Mouse (Mus musculus): ENCODE data around the gene Slc25a51. TPM values are rescaled to one million over a fixed set of nuclear protein-coding genes. Genes with fewer than 3 reads are reported as not detected.

Gene Slc25a51
- polyA plus RNA-seq, 1 experiment from 2014 or later: 77.6 TPM

- Histone ChIP-seq H3K27ac (0 out of 2 replicates have a peak overlapping the region, but pooled peaks have one; percentile 30), H3K4me1 (replicated peaks) (peaks cover 58% of the 10 kb centered on the region), H3K9me3 (no peaks in the 10 kb centered on the region), H3K36me3 (no peaks in the 10 kb centered on the region), H3K4me3 (no peak overlapping the region), H3K27me3 (ENCODE audit: insufficient read depth, poor library complexity, severe bottlenecking) (peaks cover 13% of the 10 kb centered on the region; the same call in 1 of the 2 replicates)
- WGBS: 72% methylated on average over 11 of the region's 11 CpGs
- DNase-seq (ENCODE audit: low spot score): no peak
Measured at GRCm38 (mm10) chr4:45421519-45422260, 13.1 kb upstream of the Slc25a51 start.

DNA sequence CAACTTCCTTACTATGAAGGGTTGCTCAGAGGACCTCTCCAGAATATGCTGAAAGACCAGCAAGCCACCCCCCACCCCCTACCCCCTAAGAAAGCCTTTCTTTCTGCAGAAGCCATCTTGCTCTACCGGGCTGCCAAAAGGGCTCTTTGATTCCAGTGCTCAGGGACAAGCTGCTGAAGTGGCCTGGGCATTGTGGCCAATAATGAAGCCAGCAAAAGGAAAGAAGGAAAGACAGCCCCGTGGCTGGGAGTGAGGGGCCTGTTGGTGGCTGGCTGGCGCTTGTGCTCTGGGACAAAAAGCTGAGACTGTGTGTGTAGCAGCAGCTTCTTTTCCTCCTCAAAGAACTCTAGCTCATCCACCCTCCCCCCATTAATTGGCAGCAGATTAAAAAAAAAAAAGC lies 12.2 kb upstream of the Slc25a51 start:
- no peaks in the 10 kb centered on the region for H3K36me3 ChIP-seq
- H3K4me3 ChIP-seq: no peak overlapping the region
- H3K27me3 ChIP-seq (ENCODE audit: insufficient read depth, poor library complexity, severe bottlenecking): peaks cover 20% of the 10 kb centered on the region
- WGBS: 45% methylated on average over 3 of the region's 3 CpGs
- H3K27ac ChIP-seq: no peak overlapping the region
- no peak for DNase-seq (ENCODE audit: low spot score)
- peaks cover 49% of the 10 kb centered on the region for H3K4me1 ChIP-seq (replicated peaks)
- no peaks in the 10 kb centered on the region for H3K9me3 ChIP-seq

- H3K27ac ChIP-seq: no peak overlapping the region
- 80% methylated on average over 4 of the region's 4 CpGs for WGBS
Measured at GRCm38 (mm10) chr4:45419051-45419450, 10.5 kb upstream of the Slc25a51 start.

DNA sequence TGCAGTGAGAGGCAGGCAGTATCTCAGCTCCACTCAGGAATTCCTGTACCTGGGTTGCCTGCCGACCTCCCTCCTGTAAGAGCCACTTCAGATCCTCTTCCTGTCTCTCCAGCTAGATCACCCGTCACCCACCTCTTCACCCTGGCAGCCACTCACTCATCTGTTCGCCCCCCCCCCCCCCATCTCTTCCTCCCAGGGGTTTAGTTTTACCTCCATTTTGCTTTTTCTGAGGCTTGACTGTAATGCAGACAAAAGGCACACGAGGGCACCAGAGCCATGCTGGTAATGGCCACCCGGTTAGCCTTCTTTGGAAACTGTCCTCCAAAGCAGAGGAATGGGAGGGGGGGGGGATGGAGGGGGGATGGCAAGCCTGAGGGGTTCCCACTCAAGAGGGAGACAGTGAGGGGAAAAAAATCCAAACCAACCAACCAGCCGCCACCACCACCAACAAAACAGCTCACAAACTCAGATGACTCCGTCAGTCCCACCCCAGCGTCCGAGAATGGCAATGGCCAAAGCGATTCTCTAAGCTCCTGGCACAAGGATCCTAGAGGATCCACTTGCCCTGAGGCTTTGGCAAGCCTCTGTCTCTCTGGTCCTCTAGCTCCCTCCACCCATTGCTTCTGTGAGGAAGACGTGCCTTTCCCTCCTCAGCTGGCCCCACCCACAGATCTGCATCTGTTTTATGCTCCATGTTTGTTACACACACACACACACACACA lies 9.8 kb upstream of the Slc25a51 start:
- peaks cover 37% of the 10 kb centered on the region for H3K4me1 ChIP-seq (replicated peaks)
- H3K27me3 ChIP-seq (ENCODE audit: insufficient read depth, poor library complexity, severe bottlenecking): peaks cover 26% of the 10 kb centered on the region
- H3K36me3 ChIP-seq: no peaks in the 10 kb centered on the region
- no peak overlapping the region for H3K4me3 ChIP-seq
- H3K27ac ChIP-seq: peak overlapping the region; percentile 62
- WGBS: 25% methylated on average over 11 of the region's 11 CpGs
- DNase-seq (ENCODE audit: low spot score): peak; percentile 79
- no peaks in the 10 kb centered on the region for H3K9me3 ChIP-seq

More at GRCm38 (mm10) chr4:45419051-45419450, 10.5 kb upstream of the Slc25a51 start:
- H3K4me1 ChIP-seq (replicated peaks): peaks cover 43% of the 10 kb centered on the region
- no peaks in the 10 kb centered on the region for H3K9me3 ChIP-seq
- H3K36me3 ChIP-seq: no peaks in the 10 kb centered on the region
- H3K4me3 ChIP-seq: no peak overlapping the region
- no peak for DNase-seq (ENCODE audit: low spot score)
- H3K27me3 ChIP-seq (ENCODE audit: insufficient read depth, poor library complexity, severe bottlenecking): peaks cover 23% of the 10 kb centered on the region

DNA sequence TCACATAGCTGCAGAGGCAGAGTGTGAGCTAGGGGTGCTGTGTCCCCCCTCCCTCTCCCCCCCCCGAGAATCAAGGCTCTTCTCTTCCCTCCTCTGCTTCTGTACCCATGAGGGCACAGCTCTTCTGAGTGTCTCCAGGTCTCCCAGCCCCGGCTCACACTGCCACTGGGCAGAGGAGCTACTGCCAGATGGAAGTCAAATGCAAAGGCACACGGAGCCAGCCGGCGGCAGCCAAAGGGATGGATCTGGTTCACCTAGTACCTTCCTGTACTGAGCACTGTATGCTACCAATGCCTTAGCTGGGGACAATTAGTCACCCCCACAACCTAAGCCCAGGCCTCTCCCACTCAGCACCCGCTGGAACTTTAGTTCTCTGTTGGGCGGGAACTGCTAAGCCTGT lies 7.7 kb upstream of the Slc25a51 start:
- H3K36me3 ChIP-seq: no peaks in the 10 kb centered on the region
- H3K27ac ChIP-seq: no peak overlapping the region
- no peaks in the 10 kb centered on the region for H3K9me3 ChIP-seq
- no peak for DNase-seq (ENCODE audit: low spot score)
- peaks cover 30% of the 10 kb centered on the region for H3K4me1 ChIP-seq (replicated peaks)
- H3K27me3 ChIP-seq (ENCODE audit: insufficient read depth, poor library complexity, severe bottlenecking): peaks cover 44% of the 10 kb centered on the region
- WGBS: 69% methylated on average over 7 of the region's 7 CpGs
- H3K4me3 ChIP-seq: no peak overlapping the region

- Histone ChIP-seq H3K4me1 (replicated peaks) (peaks cover 21% of the 10 kb centered on the region), H3K36me3 (no peaks in the 10 kb centered on the region), H3K4me3 (no peak overlapping the region), H3K27me3 (ENCODE audit: insufficient read depth, poor library complexity, severe bottlenecking) (peaks cover 50% of the 10 kb centered on the region), H3K27ac (no peak overlapping the region), H3K9me3 (no peaks in the 10 kb centered on the region)
- DNase-seq (ENCODE audit: low spot score): no peak
- WGBS: 83% methylated on average over 9 of the region's 9 CpGs
Measured at GRCm38 (mm10) chr4:45413674-45414338, 5.2 kb upstream of the Slc25a51 start.

GRCm38 (mm10) chr4:45412433-45413192 lies 4.0 kb upstream of the Slc25a51 start:
- DNase-seq (ENCODE audit: low spot score): no peak
- Histone ChIP-seq H3K4me1 (replicated peaks) (peaks cover 19% of the 10 kb centered on the region), H3K27me3 (ENCODE audit: insufficient read depth, poor library complexity, severe bottlenecking) (peaks cover 50% of the 10 kb centered on the region), H3K4me3 (no peak overlapping the region), H3K36me3 (no peaks in the 10 kb centered on the region), H3K9me3 (no peaks in the 10 kb centered on the region), H3K27ac (no peak overlapping the region)
- 70% methylated on average over 16 of the region's 16 CpGs for WGBS

GRCm38 (mm10) chr4:45411181-45411790 lies 2.7 kb upstream of the Slc25a51 start:
- Histone ChIP-seq H3K4me3 (no peak overlapping the region), H3K9me3 (no peaks in the 10 kb centered on the region), H3K36me3 (no peaks in the 10 kb centered on the region), H3K27me3 (ENCODE audit: insufficient read depth, poor library complexity, severe bottlenecking) (peaks cover 45% of the 10 kb centered on the region), H3K4me1 (replicated peaks) (peaks cover 31% of the 10 kb centered on the region), H3K27ac (no peak overlapping the region)
- DNase-seq (ENCODE audit: low spot score): no peak
- 92% methylated on average over 8 of the region's 8 CpGs for WGBS

- peak overlapping the region; percentile 98 for H3K27ac ChIP-seq
- 1% methylated on average over 10 of the region's 10 CpGs for WGBS
Measured at GRCm38 (mm10) chr4:45409270-45409669, 704 bp upstream of the Slc25a51 start.

DNA sequence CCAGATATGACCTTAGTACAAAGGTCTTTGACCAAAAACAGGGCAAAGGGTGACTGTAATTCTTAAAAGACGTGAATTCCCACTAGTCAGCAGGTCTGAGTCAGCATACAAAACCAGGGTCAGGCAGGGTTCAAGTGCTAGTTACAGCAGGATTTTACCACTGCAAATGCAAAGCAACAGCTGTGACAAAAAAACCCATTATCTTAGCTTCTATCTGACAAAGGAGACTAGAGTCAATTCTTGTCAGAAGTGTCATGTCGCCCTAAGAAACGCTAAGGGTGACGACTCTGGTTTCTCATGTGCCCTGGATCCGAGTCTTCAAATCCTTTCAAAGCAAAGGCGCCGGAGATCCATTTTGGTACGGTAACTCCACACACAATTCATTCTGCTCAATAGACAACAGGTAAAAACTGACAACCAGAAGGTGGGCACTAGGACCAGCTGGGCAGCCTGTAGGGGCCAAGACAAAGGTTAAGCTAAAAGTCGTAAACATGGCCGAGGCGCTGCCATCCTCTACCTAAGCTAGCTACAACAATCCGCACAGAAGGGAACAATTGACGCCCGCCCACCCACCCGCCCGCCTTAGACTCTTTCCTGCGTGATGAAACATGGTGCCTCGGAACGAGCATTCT lies 747 bp downstream of the Slc25a51 start:
- peaks cover 26% of the 10 kb centered on the region for H3K36me3 ChIP-seq
- 2% methylated on average over 19 of the region's 19 CpGs for WGBS
- DNase-seq (ENCODE audit: low spot score): no peak
- peaks cover 33% of the 10 kb centered on the region for H3K4me1 ChIP-seq (replicated peaks)
- peak overlapping the region; percentile 98 for H3K27ac ChIP-seq
- peak overlapping the region; percentile 99 for H3K4me3 ChIP-seq
- no peaks in the 10 kb centered on the region for H3K9me3 ChIP-seq
- peaks cover 23% of the 10 kb centered on the region for H3K27me3 ChIP-seq (ENCODE audit: insufficient read depth, poor library complexity, severe bottlenecking)

More at GRCm38 (mm10) chr4:45409270-45409669, 704 bp upstream of the Slc25a51 start:
- DNase-seq (ENCODE audit: low spot score): peak; percentile 60
- H3K9me3 ChIP-seq: no peaks in the 10 kb centered on the region
- H3K27me3 ChIP-seq (ENCODE audit: insufficient read depth, poor library complexity, severe bottlenecking): peaks cover 32% of the 10 kb centered on the region
- H3K36me3 ChIP-seq: peaks cover 11% of the 10 kb centered on the region
- peak overlapping the region; percentile 99 for H3K4me3 ChIP-seq
- peaks cover 33% of the 10 kb centered on the region for H3K4me1 ChIP-seq (replicated peaks)

- no peak for DNase-seq (ENCODE audit: low spot score)
- 74% methylated on average over 5 of the region's 5 CpGs for WGBS
- Histone ChIP-seq H3K36me3 (peaks cover 32% of the 10 kb centered on the region), H3K4me1 (replicated peaks) (peaks cover 33% of the 10 kb centered on the region), H3K9me3 (no peaks in the 10 kb centered on the region), H3K27ac (peak overlapping the region; percentile 98; the same call in 1 of the 2 replicates), H3K4me3 (peak overlapping the region; percentile 99), H3K27me3 (ENCODE audit: insufficient read depth, poor library complexity, severe bottlenecking) (peaks cover 17% of the 10 kb centered on the region)
Measured at GRCm38 (mm10) chr4:45407001-45407702, 1.4 kb downstream of the Slc25a51 start.

All from hindbrain, embryonic 10.5 days (tissue).